26 mouse cellular contexts compared by ENCODE assay signal in genomic region chr6:94957172-94957668, GRCm38 (mm10).
DNase-seq lines count a peak whose midpoint lies in the region; ATAC-seq and TF ChIP-seq lines count a peak whose summit lies in the region.
"Had no signal": no experiment of that assay in that cellular context is flagged by ENCODE, and none has a peak within 500 bp of the region (broad histone marks: within the 10 kb centered on the region; RNA-seq: fewer than 3 reads in every experiment).

No protein-coding gene starts in this region.

- no peaks in the 10 kb centered on the region for H3K36me3 ChIP-seq in hindbrain, embryonic 13.5 days
- no peaks in the 10 kb centered on the region for H3K36me3 ChIP-seq in hindbrain, postnatal 0 days (ENCODE audit: insufficient read depth, low read length)
- H3K36me3 ChIP-seq: embryonic facial prominence, embryonic 12.5 days; embryonic facial prominence, embryonic 15.5 days; heart, embryonic 12.5 days; heart, embryonic 15.5 days; hindbrain, embryonic 15.5 days had no signal

- H3K9me3 ChIP-seq in hindbrain, embryonic 13.5 days, result no peaks in the 10 kb centered on the region
- H3K9me3 ChIP-seq in hindbrain, postnatal 0 days (ENCODE audit: low read length), result 0 out of 2 replicates have a peak, but pooled peaks cover 4% of the 10 kb centered on the region
- H3K9me3 ChIP-seq: embryonic facial prominence, embryonic 12.5 days; embryonic facial prominence, embryonic 15.5 days; heart, embryonic 15.5 days; hindbrain, embryonic 15.5 days had no signal

- no peak for DNase-seq in hindbrain, postnatal 0 days (ENCODE audit: low spot score)
- no peak for DNase-seq in testis, postnatal 14 days (ENCODE audit: low spot score)
- DNase-seq in adrenal gland, adult 2 months, result no peak
- no peak for DNase-seq in left cerebral cortex, postnatal 4 days
- DNase-seq: adrenal gland, postnatal 10 days; adrenal gland, postnatal 36 days; B cell, adult 2 months; cerebellum, adult 18-20 months; cerebellum, adult 9-10 months; cerebellum, postnatal 14 days; forebrain, postnatal 0 days; gastrocnemius, adult 2 months; gastrocnemius, postnatal 14 days; heart, adult 18-20 months; heart, postnatal 10 days; heart, postnatal 36 days had no signal

- H3K9ac ChIP-seq in hindbrain, embryonic 13.5 days, result no peak overlapping the region
- no peak overlapping the region for H3K9ac ChIP-seq in hindbrain, postnatal 0 days (replicated peaks; ENCODE audit: low read length)
- H3K9ac ChIP-seq: embryonic facial prominence, embryonic 12.5 days; embryonic facial prominence, embryonic 15.5 days; forebrain, postnatal 0 days; heart, embryonic 12.5 days; heart, embryonic 15.5 days; hindbrain, embryonic 15.5 days had no signal

- intact Hi-C loops in left cerebral cortex, postnatal 4 days (cut with DNase I), result no loop called here

- peak overlapping the region; percentile 30; the same call in 1 of the 2 replicates for H3K27ac ChIP-seq in hindbrain, embryonic 13.5 days
- no peak overlapping the region for H3K27ac ChIP-seq in hindbrain, postnatal 0 days
- H3K27ac ChIP-seq: embryonic facial prominence, embryonic 12.5 days; embryonic facial prominence, embryonic 15.5 days; gastrocnemius, adult 2 months; heart, embryonic 15.5 days; hindbrain, embryonic 15.5 days had no signal

- H3K4me3 ChIP-seq in hindbrain, embryonic 13.5 days, result no peak overlapping the region
- no peak overlapping the region for H3K4me3 ChIP-seq in hindbrain, postnatal 0 days (ENCODE audit: low read length)
- H3K4me3 ChIP-seq: embryonic facial prominence, embryonic 12.5 days; embryonic facial prominence, embryonic 15.5 days; gastrocnemius, adult 2 months; heart, embryonic 12.5 days; heart, embryonic 15.5 days; hindbrain, embryonic 15.5 days had no signal

- ATAC-seq in hindbrain, embryonic 13.5 days (ENCODE audit: low FRiP score), result no peak
- no peak for ATAC-seq in hindbrain, postnatal 0 days
- peak; percentile 68 for ATAC-seq in granulocyte monocyte progenitor cell, adult 5-6 weeks (replicated peaks; ENCODE audit: poor library complexity, severe bottlenecking)
- ATAC-seq in megakaryocyte-erythroid progenitor cell, adult 5-6 weeks (replicated peaks; ENCODE audit: low FRiP score, low TSS enrichment, poor library complexity, severe bottlenecking), result peak; percentile 30
- ATAC-seq: activated CD4-positive, CD25-positive, alpha-beta regulatory T cell, adult 4 months; forebrain, embryonic 14.5 days; forebrain, postnatal 0 days had no signal

- no peak for TF ChIP-seq CTCF in hindbrain, postnatal 0 days (IDR thresholded peaks at IDR 0.05; ENCODE audit: low read depth)

- WGBS in hindbrain, embryonic 13.5 days, result 85% methylated on average over 6 of the region's 6 CpGs
- WGBS in hindbrain, postnatal 0 days, result 85% methylated on average over 6 of the region's 6 CpGs

- no peaks in the 10 kb centered on the region for H3K27me3 ChIP-seq in hindbrain, embryonic 13.5 days
- no peaks in the 10 kb centered on the region for H3K27me3 ChIP-seq in hindbrain, postnatal 0 days (ENCODE audit: insufficient read depth, low read length)
- H3K27me3 ChIP-seq: embryonic facial prominence, embryonic 12.5 days; embryonic facial prominence, embryonic 15.5 days; heart, embryonic 15.5 days; hindbrain, embryonic 15.5 days had no signal

- no peak overlapping the region for H3K4me2 ChIP-seq in hindbrain, embryonic 13.5 days
- H3K4me2 ChIP-seq in hindbrain, postnatal 0 days (ENCODE audit: low read depth, low read length), result no peak overlapping the region
- H3K4me2 ChIP-seq: embryonic facial prominence, embryonic 12.5 days; embryonic facial prominence, embryonic 15.5 days; heart, embryonic 12.5 days; heart, embryonic 15.5 days; hindbrain, embryonic 15.5 days had no signal

- peaks cover 11% of the 10 kb centered on the region for H3K4me1 ChIP-seq in hindbrain, embryonic 13.5 days (replicated peaks)
- H3K4me1 ChIP-seq in hindbrain, postnatal 0 days (ENCODE audit: insufficient read depth, low read length), result 0 out of 2 replicates have a peak, but pooled peaks cover 6% of the 10 kb centered on the region
- H3K4me1 ChIP-seq: embryonic facial prominence, embryonic 12.5 days; embryonic facial prominence, embryonic 15.5 days had no signal

Comparison
In these comparisons a context has a peak if more than half of its experiments do, and no peak if none do; other contexts are left out.
1. ATAC-seq: peak in granulocyte monocyte progenitor cell, adult 5-6 weeks (single experiment) and megakaryocyte-erythroid progenitor cell, adult 5-6 weeks (single experiment); none in hindbrain, embryonic 13.5 days (single experiment) and hindbrain, postnatal 0 days (single experiment).